Mouse (Mus musculus) kidney, embryonic 15.5 days (tissue): ENCODE data around the gene Ssu2. TPM values are rescaled to one million over a fixed set of nuclear protein-coding genes. Genes with fewer than 3 reads are reported as not detected.

Experiments used
- ATAC-seq: fragments of 200-750 bp; cut with Nextera tagmentation; replicated peaks from 2 replicates; pipeline ENCODE4 v1.8.0; 2017; ENCODE audit warnings: moderate TSS enrichment; ENCODE audit not compliant: low FRiP score
- H3K27ac ChIP-seq: fragments of 300-500 bp; sonication (generic); 2 replicates; pipeline ENCODE4 v1.5.1; 2015; ENCODE audit warnings: mild to moderate bottlenecking, inconsistent platforms
- H3K27me3 ChIP-seq: fragments of 300-500 bp; sonication (generic); 2 replicates; pipeline ENCODE4 v1.6.1; 2015; ENCODE audit warnings: inconsistent platforms
- H3K36me3 ChIP-seq: fragments of 300-500 bp; sonication (generic); 2 replicates; pipeline ENCODE4 v1.6.1; 2015; ENCODE audit warnings: inconsistent platforms
- H3K4me1 ChIP-seq: fragments of 300-500 bp; sonication (generic); 2 replicates; pipeline ENCODE4 v1.6.1; 2015; ENCODE audit warnings: inconsistent platforms
- H3K4me2 ChIP-seq: fragments of 300-500 bp; sonication (generic); 2 replicates; pipeline ENCODE4 v1.6.1; 2015; ENCODE audit warnings: moderate library complexity, mild to moderate bottlenecking, inconsistent platforms
- H3K4me3 ChIP-seq: fragments of 300-500 bp; sonication (generic); replicated peaks from 2 replicates; pipeline ENCODE4 v1.5.1; 2015; ENCODE audit warnings: mild to moderate bottlenecking, inconsistent platforms
- H3K9ac ChIP-seq: fragments of 300-500 bp; sonication (generic); 2 replicates; pipeline ENCODE4 v1.6.1; 2015; ENCODE audit warnings: mild to moderate bottlenecking, inconsistent platforms
- H3K9me3 ChIP-seq: fragments of 300-500 bp; sonication (generic); replicated peaks from 2 replicates; pipeline ENCODE4 v1.6.1; 2016; ENCODE audit warnings: inconsistent platforms
- WGBS: fragments of 180-500 bp; shearing (Covaris S2); methylation state at CpG from one replicate; pipeline ENCODE4 v1.1.7; 2015; ENCODE audit warnings: mixed read lengths; 5-methylcytosine and 5-hydroxymethylcytosine counted together
- polyA plus RNA-seq: library from polyadenylated mRNA; unstranded; fragments of >200 nt; fragmentation: Nextera tagmentation; extraction: Ambion mirVana; gene quantifications from 2 replicates; pipeline ENCODE4 v1.2.1, GENCODE M21; 2015

Gene Ssu2
- polyA plus RNA-seq, 1 experiment from 2014 or later, result 3.5 TPM

- Histone ChIP-seq H3K27ac (no peak overlapping the region), H3K4me1 (no peaks in the 10 kb centered on the region), H3K4me2 (no peak overlapping the region), H3K4me3 (no peak overlapping the region), H3K9me3 (no peaks in the 10 kb centered on the region), H3K9ac (no peak overlapping the region), H3K27me3 (no peaks in the 10 kb centered on the region), H3K36me3 (no peaks in the 10 kb centered on the region)
- no peak for ATAC-seq
- 73% methylated on average over 8 of the region's 8 CpGs for WGBS
Measured at GRCm38 (mm10) chr6:112382990-112383685, 4.7 kb downstream of the Ssu2 start.

GRCm38 (mm10) chr6:112379054-112379453 is 8.8 kb downstream of the Ssu2 start:
- WGBS, result 91% methylated on average over 9 of the region's 9 CpGs
- peaks cover 6% of the 10 kb centered on the region; the same call in 1 of the 2 replicates for H3K4me1 ChIP-seq
- no peaks in the 10 kb centered on the region for H3K9me3 ChIP-seq
- no peak overlapping the region for H3K27ac ChIP-seq
- no peaks in the 10 kb centered on the region for H3K27me3 ChIP-seq
- H3K4me2 ChIP-seq, result no peak overlapping the region
- H3K9ac ChIP-seq, result no peak overlapping the region
- no peak for ATAC-seq
- H3K4me3 ChIP-seq, result no peak overlapping the region
- H3K36me3 ChIP-seq, result no peaks in the 10 kb centered on the region

- H3K4me2 ChIP-seq, result no peak overlapping the region
- H3K9ac ChIP-seq, result no peak overlapping the region
- ATAC-seq, result peak; percentile 41
- no peaks in the 10 kb centered on the region for H3K9me3 ChIP-seq
- H3K36me3 ChIP-seq, result no peaks in the 10 kb centered on the region
- H3K27ac ChIP-seq, result no peak overlapping the region
- no peak overlapping the region for H3K4me3 ChIP-seq
- no peaks in the 10 kb centered on the region for H3K27me3 ChIP-seq
- 54% methylated on average over 11 of the region's 13 CpGs for WGBS
- H3K4me1 ChIP-seq, result peaks cover 6% of the 10 kb centered on the region; the same call in 1 of the 2 replicates
Measured at GRCm38 (mm10) chr6:112375661-112376392, 12.0 kb downstream of the Ssu2 start.

GRCm38 (mm10) chr6:112373886-112374585 is 13.8 kb downstream of the Ssu2 start:
- Histone ChIP-seq H3K27me3 (no peaks in the 10 kb centered on the region), H3K27ac (no peak overlapping the region), H3K4me1 (peaks cover 6% of the 10 kb centered on the region; the same call in 1 of the 2 replicates), H3K36me3 (no peaks in the 10 kb centered on the region), H3K9ac (no peak overlapping the region), H3K4me2 (no peak overlapping the region), H3K9me3 (no peaks in the 10 kb centered on the region), H3K4me3 (no peak overlapping the region)
- WGBS, result 45% methylated on average over 8 of the region's 8 CpGs
- ATAC-seq, result no peak

- Histone ChIP-seq H3K27me3 (no peaks in the 10 kb centered on the region), H3K9ac (no peak overlapping the region), H3K27ac (no peak overlapping the region), H3K9me3 (no peaks in the 10 kb centered on the region), H3K4me3 (no peak overlapping the region), H3K4me1 (0 out of 2 replicates have a peak, but pooled peaks cover 2% of the 10 kb centered on the region), H3K4me2 (no peak overlapping the region), H3K36me3 (no peaks in the 10 kb centered on the region)
- ATAC-seq, result no peak
- WGBS, result 72% methylated on average over 10 of the region's 10 CpGs
Measured at GRCm38 (mm10) chr6:112365294-112365693, 22.5 kb downstream of the Ssu2 start.

GRCm38 (mm10) chr6:112364581-112364980 is 23.2 kb downstream of the Ssu2 start:
- ATAC-seq, result no peak; the same call in 1 of the 2 replicates
- Histone ChIP-seq H3K27me3 (no peaks in the 10 kb centered on the region), H3K36me3 (no peaks in the 10 kb centered on the region), H3K4me2 (no peak overlapping the region), H3K4me1 (0 out of 2 replicates have a peak, but pooled peaks cover 2% of the 10 kb centered on the region), H3K9me3 (no peaks in the 10 kb centered on the region), H3K27ac (no peak overlapping the region), H3K4me3 (no peak overlapping the region), H3K9ac (no peak overlapping the region)
- 50% methylated on average over 2 of the region's 2 CpGs for WGBS

GRCm38 (mm10) chr6:112362349-112362958 is 25.4 kb downstream of the Ssu2 start:
- H3K36me3 ChIP-seq, result no peaks in the 10 kb centered on the region
- 36% methylated on average over 6 of the region's 6 CpGs for WGBS
- ATAC-seq, result peak; percentile 65; the same call in 1 of the 2 replicates
- no peak overlapping the region for H3K27ac ChIP-seq
- H3K4me1 ChIP-seq, result 0 out of 2 replicates have a peak, but pooled peaks cover 2% of the 10 kb centered on the region
- H3K9me3 ChIP-seq, result no peaks in the 10 kb centered on the region
- no peak overlapping the region for H3K4me2 ChIP-seq
- H3K4me3 ChIP-seq, result no peak overlapping the region
- H3K9ac ChIP-seq, result no peak overlapping the region
- H3K27me3 ChIP-seq, result no peaks in the 10 kb centered on the region

- H3K4me1 ChIP-seq, result 0 out of 2 replicates have a peak, but pooled peaks cover 2% of the 10 kb centered on the region
- no peaks in the 10 kb centered on the region for H3K36me3 ChIP-seq
- no peaks in the 10 kb centered on the region for H3K27me3 ChIP-seq
- no peak overlapping the region for H3K9ac ChIP-seq
- 89% methylated on average over 8 of the region's 8 CpGs for WGBS
- H3K4me3 ChIP-seq, result no peak overlapping the region
- H3K9me3 ChIP-seq, result no peaks in the 10 kb centered on the region
- H3K27ac ChIP-seq, result no peak overlapping the region
- no peak for ATAC-seq
- H3K4me2 ChIP-seq, result no peak overlapping the region
Measured at GRCm38 (mm10) chr6:112360676-112361075, 27.1 kb downstream of the Ssu2 start.

GRCm38 (mm10) chr6:112359341-112359740 is 28.5 kb downstream of the Ssu2 start:
- Histone ChIP-seq H3K36me3 (no peaks in the 10 kb centered on the region), H3K9me3 (no peaks in the 10 kb centered on the region), H3K27me3 (no peaks in the 10 kb centered on the region), H3K4me1 (no peaks in the 10 kb centered on the region), H3K9ac (no peak overlapping the region), H3K4me2 (no peak overlapping the region), H3K27ac (no peak overlapping the region), H3K4me3 (no peak overlapping the region)
- ATAC-seq, result no peak
- WGBS, result 88% methylated on average over 1 of the region's 1 CpGs

- H3K36me3 ChIP-seq, result no peaks in the 10 kb centered on the region
- H3K4me2 ChIP-seq, result no peak overlapping the region
- H3K9ac ChIP-seq, result no peak overlapping the region
- no peak overlapping the region for H3K27ac ChIP-seq
- no peak for ATAC-seq
- WGBS, result 94% methylated on average over 4 of the region's 4 CpGs
- no peaks in the 10 kb centered on the region for H3K4me1 ChIP-seq
- H3K9me3 ChIP-seq, result no peaks in the 10 kb centered on the region
- no peaks in the 10 kb centered on the region for H3K27me3 ChIP-seq
- H3K4me3 ChIP-seq, result no peak overlapping the region
Measured at GRCm38 (mm10) chr6:112350452-112350851, 37.4 kb downstream of the Ssu2 start.

- H3K27me3 ChIP-seq, result no peaks in the 10 kb centered on the region
- H3K4me3 ChIP-seq, result no peak overlapping the region
- no peaks in the 10 kb centered on the region for H3K9me3 ChIP-seq
- H3K27ac ChIP-seq, result no peak overlapping the region
- no peak overlapping the region for H3K9ac ChIP-seq
- no peak overlapping the region for H3K4me2 ChIP-seq
- ATAC-seq, result no peak
- no peaks in the 10 kb centered on the region for H3K36me3 ChIP-seq
- no peaks in the 10 kb centered on the region for H3K4me1 ChIP-seq
- WGBS, result 84% methylated on average over 4 of the region's 4 CpGs
Measured at GRCm38 (mm10) chr6:112339016-112339415, 48.8 kb downstream of the Ssu2 start.
